Comparison of ENCODE assay signal across 23 mouse cellular contexts in genomic region chr10:21793641-21794040, GRCm38 (mm10).
A peak's percentile ranks its signal among the peaks of the same experiment; 100 is the strongest.
DNase-seq lines count a peak whose midpoint lies in the region; ATAC-seq lines count a peak whose summit lies in the region.
"Had no signal": no experiment of that assay in that cellular context is flagged by ENCODE, and none has a peak within 500 bp of the region (broad histone marks: within the 10 kb centered on the region; RNA-seq: fewer than 3 reads in every experiment).

No protein-coding gene starts in this region.

- H3K9me3 ChIP-seq in forebrain, embryonic 15.5 days: no peaks in the 10 kb centered on the region
- no peaks in the 10 kb centered on the region for H3K9me3 ChIP-seq in forebrain, embryonic 10.5 days
- H3K9me3 ChIP-seq: embryonic facial prominence, embryonic 10.5 days; heart, embryonic 15.5 days; hindbrain, embryonic 13.5 days; limb, embryonic 15.5 days; midbrain, embryonic 12.5 days; stomach, embryonic 15.5 days had no signal

- 0 out of 2 replicates have a peak, but pooled peaks cover 3% of the 10 kb centered on the region for H3K4me1 ChIP-seq in forebrain, embryonic 15.5 days
- H3K4me1 ChIP-seq in forebrain, embryonic 10.5 days: peaks cover 12% of the 10 kb centered on the region; the same call in 1 of the 2 replicates
- H3K4me1 ChIP-seq: heart, embryonic 15.5 days had no signal

- H3K4me2 ChIP-seq in forebrain, embryonic 15.5 days (replicated peaks): no peak overlapping the region
- H3K4me2 ChIP-seq: heart, embryonic 15.5 days; hindbrain, embryonic 13.5 days; limb, embryonic 15.5 days; lung, embryonic 14.5 days; midbrain, embryonic 12.5 days; stomach, embryonic 15.5 days had no signal

- no peak overlapping the region for H3K4me3 ChIP-seq in forebrain, embryonic 15.5 days
- H3K4me3 ChIP-seq in forebrain, embryonic 10.5 days: no peak overlapping the region
- H3K4me3 ChIP-seq: embryonic facial prominence, embryonic 10.5 days; heart, embryonic 15.5 days; hindbrain, embryonic 13.5 days; limb, embryonic 15.5 days; midbrain, embryonic 12.5 days; stomach, embryonic 15.5 days had no signal

- no peaks in the 10 kb centered on the region for H3K27me3 ChIP-seq in forebrain, embryonic 15.5 days
- H3K27me3 ChIP-seq in forebrain, embryonic 10.5 days (ENCODE audit: poor library complexity, severe bottlenecking): no peaks in the 10 kb centered on the region
- H3K27me3 ChIP-seq: heart, embryonic 15.5 days; hindbrain, embryonic 13.5 days; limb, embryonic 15.5 days; stomach, embryonic 15.5 days had no signal

- no peak for DNase-seq in forebrain, embryonic 10.5 days (ENCODE audit: extremely low spot score, low spot score)
- peak; percentile 59 for DNase-seq in layer of hippocampus, adult 11-12 months (ENCODE audit: low spot score)
- no peak for DNase-seq in layer of hippocampus, postnatal 10 days (ENCODE audit: low spot score in 2 of 2)
- DNase-seq in right cerebral cortex, postnatal 10 days (ENCODE audit: low spot score in 2 of 2): peak; percentile 60 to 80
- DNase-seq in right cerebral cortex, postnatal 14 days: no peak
- DNase-seq in neural tube, embryonic 10.5 days (ENCODE audit: extremely low spot score, low spot score): no peak
- DNase-seq in testis, postnatal 10 days (ENCODE audit: low spot score): no peak
- DNase-seq: adrenal gland, postnatal 14 days; cerebellum, adult 11-12 months; cerebellum, postnatal 10 days; heart, postnatal 36 days; kidney, adult 8-10 months; kidney, postnatal 10 days; lung, embryonic 14.5 days; thymus, adult 2 months had no signal

- 73% methylated on average over 11 of the region's 11 CpGs for WGBS in forebrain, embryonic 15.5 days
- 91% methylated on average over 11 of the region's 11 CpGs for WGBS in forebrain, embryonic 10.5 days

- no peaks in the 10 kb centered on the region for H3K36me3 ChIP-seq in forebrain, embryonic 15.5 days
- no peaks in the 10 kb centered on the region for H3K36me3 ChIP-seq in forebrain, embryonic 10.5 days (replicated peaks)
- H3K36me3 ChIP-seq: embryonic facial prominence, embryonic 10.5 days; heart, embryonic 15.5 days; hindbrain, embryonic 13.5 days; limb, embryonic 15.5 days; midbrain, embryonic 12.5 days; stomach, embryonic 15.5 days had no signal

- peak; percentile 51; the same call in 1 of the 2 replicates for ATAC-seq in forebrain, embryonic 15.5 days (replicated peaks)

- H3K27ac ChIP-seq in forebrain, embryonic 15.5 days (replicated peaks): no peak overlapping the region
- H3K27ac ChIP-seq in forebrain, embryonic 10.5 days: no peak overlapping the region
- H3K27ac ChIP-seq: embryonic facial prominence, embryonic 10.5 days; heart, embryonic 15.5 days; hindbrain, embryonic 13.5 days; limb, embryonic 15.5 days; liver, embryonic 14.5 days; midbrain, embryonic 12.5 days; stomach, embryonic 15.5 days had no signal

- H3K9ac ChIP-seq in forebrain, embryonic 15.5 days (replicated peaks): no peak overlapping the region
- H3K9ac ChIP-seq: heart, embryonic 15.5 days; hindbrain, embryonic 13.5 days; limb, embryonic 15.5 days; liver, embryonic 14.5 days; lung, embryonic 14.5 days; midbrain, embryonic 12.5 days; stomach, embryonic 15.5 days had no signal

Comparison
In these comparisons a context has a peak if more than half of its experiments do, and no peak if none do; other contexts are left out.
1. DNase-seq: peak in layer of hippocampus, adult 11-12 months (single experiment) and right cerebral cortex, postnatal 10 days (2 of 2); none in forebrain, embryonic 10.5 days (single experiment), layer of hippocampus, postnatal 10 days (0 of 2), right cerebral cortex, postnatal 14 days (single experiment), neural tube, embryonic 10.5 days (single experiment) and testis, postnatal 10 days (single experiment).